Mouse (Mus musculus): ENCODE data around the gene Tuba1c. TPM values are rescaled to one million over a fixed set of nuclear protein-coding genes. Genes with fewer than 3 reads are reported as not detected.
"Not testable (repeated sequence)": the region's sequence is repeated elsewhere in the genome, so short reads cannot be mapped to it uniquely, and the experiment has no call there.

Gene Tuba1c
- polyA plus RNA-seq, 1 experiment from 2014 or later = 159 TPM

- Histone ChIP-seq H3K4me1 (replicated peaks; ENCODE audit: control insufficient read depth, insufficient read depth) (no peaks in the 10 kb centered on the region), H3K9me3 (ENCODE audit: control insufficient read depth, low read length) (no peaks in the 10 kb centered on the region), H3K4me3 (ENCODE audit: low read depth, low read length) (no peak overlapping the region), H3K9ac (ENCODE audit: low read length) (no peak overlapping the region), H3K27me3 (ENCODE audit: control insufficient read depth, insufficient read depth, low read length) (no peaks in the 10 kb centered on the region; the same call in 1 of the 2 replicates), H3K36me3 (ENCODE audit: control insufficient read depth, insufficient read depth, low read length) (no peaks in the 10 kb centered on the region), H3K4me2 (replicated peaks; ENCODE audit: low read depth) (no peak overlapping the region), H3K27ac (replicated peaks) (no peak overlapping the region)
- TF ChIP-seq CTCF (IDR thresholded peaks at IDR 0.05; ENCODE audit: low read depth) = no peak
- ATAC-seq (ENCODE audit: low FRiP score, low TSS enrichment) (no peak), DNase-seq (ENCODE audit: low spot score) (no peak)
- 77% methylated on average over 12 of the region's 12 CpGs for WGBS
Measured at GRCm38 (mm10) chr15:99065557-99066165, 36.0 kb downstream of the Tuba1c start.

GRCm38 (mm10) chr15:99071988-99072387 is 42.3 kb downstream of the Tuba1c start:
- no peak for ATAC-seq (ENCODE audit: low FRiP score, low TSS enrichment)
- TF ChIP-seq EP300 (optimal IDR thresholded peaks at IDR 0.05) (no peak), CTCF (IDR thresholded peaks at IDR 0.05; ENCODE audit: low read depth) (peak; percentile 45)
- no peaks in the 10 kb centered on the region for H3K9me3 ChIP-seq (ENCODE audit: control insufficient read depth, low read length)
- H3K27me3 ChIP-seq (ENCODE audit: control insufficient read depth, insufficient read depth, low read length) = no peaks in the 10 kb centered on the region
- no peak overlapping the region for H3K27ac ChIP-seq (replicated peaks)
- H3K4me3 ChIP-seq (ENCODE audit: low read depth, low read length) = no peak overlapping the region
- DNase-seq (ENCODE audit: low spot score) = no peak
- peaks cover 4% of the 10 kb centered on the region; the same call in 1 of the 2 replicates for H3K4me1 ChIP-seq (replicated peaks; ENCODE audit: control insufficient read depth, insufficient read depth)
- no peaks in the 10 kb centered on the region for H3K36me3 ChIP-seq (ENCODE audit: control insufficient read depth, insufficient read depth, low read length)
- no peak overlapping the region for H3K4me2 ChIP-seq (replicated peaks; ENCODE audit: low read depth)
- WGBS = 84% methylated on average over 1 of the region's 1 CpGs
- H3K9ac ChIP-seq (ENCODE audit: low read length) = no peak overlapping the region

GRCm38 (mm10) chr15:99074019-99074599 is 44.4 kb downstream of the Tuba1c start, which contains the start of gene Troap:
Troap (plus strand) TSS chr15:99074575.
- Histone ChIP-seq H3K36me3 (ENCODE audit: control insufficient read depth, insufficient read depth, low read length) (no peaks in the 10 kb centered on the region), H3K4me1 (replicated peaks; ENCODE audit: control insufficient read depth, insufficient read depth) (peaks cover 4% of the 10 kb centered on the region; the same call in 1 of the 2 replicates), H3K27ac (replicated peaks) (peak within 1 kb of the TSS; percentile 95), H3K9ac (ENCODE audit: low read length) (peak within 1 kb of the TSS; percentile 68), H3K4me3 (ENCODE audit: low read depth, low read length) (peak within 1 kb of the TSS; percentile 50), H3K9me3 (ENCODE audit: control insufficient read depth, low read length) (no peaks in the 10 kb centered on the region), H3K27me3 (ENCODE audit: control insufficient read depth, insufficient read depth, low read length) (no peaks in the 10 kb centered on the region), H3K4me2 (replicated peaks; ENCODE audit: low read depth) (peak within 1 kb of the TSS; percentile 85)
- ATAC-seq (ENCODE audit: low FRiP score, low TSS enrichment) (no peak; the same call in 1 of the 2 replicates), DNase-seq (ENCODE audit: low spot score) (no peak)
- 16% methylated on average over 9 of the region's 9 CpGs for WGBS
- no peak for TF ChIP-seq EP300 (optimal IDR thresholded peaks at IDR 0.05)
- TF ChIP-seq CTCF (IDR thresholded peaks at IDR 0.05; ENCODE audit: low read depth) = peak; percentile 17; the same call in 1 of the 2 replicates

- H3K4me3 ChIP-seq (ENCODE audit: low read depth, low read length) = peak overlapping the region; percentile 50
- H3K27ac ChIP-seq (replicated peaks) = peak overlapping the region; percentile 95
Measured at GRCm38 (mm10) chr15:99074600-99075333, 45.1 kb downstream of the Tuba1c start.

GRCm38 (mm10) chr15:99076011-99076410 is 46.3 kb downstream of the Tuba1c start:
- H3K27me3 ChIP-seq (ENCODE audit: control insufficient read depth, insufficient read depth, low read length); ATAC-seq (ENCODE audit: low FRiP score, low TSS enrichment); H3K9me3 ChIP-seq (ENCODE audit: control insufficient read depth, low read length); H3K4me1 ChIP-seq (replicated peaks; ENCODE audit: control insufficient read depth, insufficient read depth); DNase-seq (ENCODE audit: low spot score); H3K4me3 ChIP-seq (ENCODE audit: low read depth, low read length); H3K4me2 ChIP-seq (replicated peaks; ENCODE audit: low read depth); H3K9ac ChIP-seq (ENCODE audit: low read length); H3K36me3 ChIP-seq (ENCODE audit: control insufficient read depth, insufficient read depth, low read length); H3K27ac ChIP-seq (replicated peaks): not testable (repeated sequence)
- 100% methylated on average over 3 of the region's 3 CpGs for WGBS

More at GRCm38 (mm10) chr15:99074600-99075333, 45.1 kb downstream of the Tuba1c start:
- Histone ChIP-seq H3K36me3 (ENCODE audit: control insufficient read depth, insufficient read depth, low read length) (no peaks in the 10 kb centered on the region), H3K4me1 (replicated peaks; ENCODE audit: control insufficient read depth, insufficient read depth) (peaks cover 4% of the 10 kb centered on the region; the same call in 1 of the 2 replicates), H3K9me3 (ENCODE audit: control insufficient read depth, low read length) (no peaks in the 10 kb centered on the region), H3K27me3 (ENCODE audit: control insufficient read depth, insufficient read depth, low read length) (no peaks in the 10 kb centered on the region), H3K9ac (ENCODE audit: low read length) (peak overlapping the region; percentile 68), H3K4me2 (replicated peaks; ENCODE audit: low read depth) (peak overlapping the region; percentile 85)
- ATAC-seq (ENCODE audit: low FRiP score, low TSS enrichment) = peak; percentile 97
- under 1% methylated on average over 44 of the region's 44 CpGs for WGBS
- TF ChIP-seq CTCF (IDR thresholded peaks at IDR 0.05; ENCODE audit: low read depth) (no peak), EP300 (optimal IDR thresholded peaks at IDR 0.05) (peak; percentile 96)
- peak; percentile 97 for DNase-seq (ENCODE audit: low spot score)
